Mouse (Mus musculus) inflammation-experienced regulatory T-cells, adult 6 months (primary cell): ENCODE measurements around the gene Phtf2. TPM values are rescaled to one million over a fixed set of nuclear protein-coding genes. Genes with fewer than 3 reads are reported as not detected.

Experiments
- polyA plus RNA-seq, 3 experiments: library from polyadenylated mRNA; unstranded; fragments of 100-300 nt; shearing (Covaris generic); gene quantifications; one replicate each; pipeline ENCODE4 v1.2.1; 2017

The Phtf2 gene
- polyA plus RNA-seq, 3 experiments from 2014 or later = 41.2 to 48.5 (median 41.4) TPM

Other genes starting within 250 kb of the Phtf2 start
- gene Tmem60, start 67 bp upstream of the Phtf2 start, polyA plus RNA-seq = 10 to 100 TPM; 44.3 to 53.7 (median 50.8) TPM
- gene Rsbn1l, start 74.3 kb upstream of the Phtf2 start, polyA plus RNA-seq = 10 to 100 TPM; 35.5 to 42.0 (median 37.5) TPM
- 10 to 100 TPM in 2 of 3 experiments, 1 to 10 TPM in 1; 7.4 to 18.3 (median 12.8) TPM for gene Ptpn12, start 173.8 kb upstream of the Phtf2 start, polyA plus RNA-seq